Mouse (Mus musculus): ENCODE results near the gene Tacc3. TPM values are rescaled to one million over a fixed set of nuclear protein-coding genes. Genes with fewer than 3 reads are reported as not detected.
A peak's percentile ranks its signal among the peaks of the same experiment; 100 is the strongest.

Gene Tacc3
- polyA plus RNA-seq, 1 experiment, result 7.7 TPM

GRCm38 (mm10) chr5:33712550-33712949 is 54.6 kb downstream of the Tacc3 start:
- WGBS, result 46% methylated on average over 2 of the region's 2 CpGs
- no peaks in the 10 kb centered on the region; the same call in 1 of the 2 replicates for H3K4me1 ChIP-seq (ENCODE audit: control insufficient read depth, insufficient read depth, insufficient read length, low read length)
- no peaks in the 10 kb centered on the region for H3K27me3 ChIP-seq (ENCODE audit: control insufficient read depth, insufficient read depth, low read length)
- no peak overlapping the region for H3K4me3 ChIP-seq (ENCODE audit: low read depth, low read length)
- H3K27ac ChIP-seq (ENCODE audit: insufficient read depth, low read depth, low read length), result no peak overlapping the region
- no peaks in the 10 kb centered on the region for H3K36me3 ChIP-seq (ENCODE audit: control insufficient read depth, insufficient read depth, low read length)
- TF ChIP-seq POLR2A (IDR thresholded peaks at IDR 0.05; ENCODE audit: low read depth, low read length), result no peak
- no peak for TF ChIP-seq CTCF (IDR thresholded peaks at IDR 0.05; ENCODE audit: extremely low read depth, insufficient read length, insufficient replicate concordance, low read depth, low read length)

- no peaks in the 10 kb centered on the region for H3K36me3 ChIP-seq (ENCODE audit: control insufficient read depth, insufficient read depth, low read length)
- WGBS, result 76% methylated on average over 2 of the region's 2 CpGs
- peaks cover 3% of the 10 kb centered on the region; the same call in 1 of the 2 replicates for H3K4me1 ChIP-seq (ENCODE audit: control insufficient read depth, insufficient read depth, insufficient read length, low read length)
- H3K27me3 ChIP-seq (ENCODE audit: control insufficient read depth, insufficient read depth, low read length), result no peaks in the 10 kb centered on the region
- no peak overlapping the region for H3K4me3 ChIP-seq (ENCODE audit: low read depth, low read length)
- no peak overlapping the region for H3K27ac ChIP-seq (ENCODE audit: insufficient read depth, low read depth, low read length)
- TF ChIP-seq POLR2A (IDR thresholded peaks at IDR 0.05; ENCODE audit: low read depth, low read length) (no peak), CTCF (IDR thresholded peaks at IDR 0.05; ENCODE audit: extremely low read depth, insufficient read length, insufficient replicate concordance, low read depth, low read length) (no peak)
Observed at GRCm38 (mm10) chr5:33715182-33715581, 57.3 kb downstream of the Tacc3 start.

GRCm38 (mm10) chr5:33716467-33716866 is 58.5 kb downstream of the Tacc3 start:
- 40% methylated on average over 6 of the region's 6 CpGs for WGBS
- TF ChIP-seq POLR2A (IDR thresholded peaks at IDR 0.05; ENCODE audit: low read depth, low read length), result no peak
- no peak for TF ChIP-seq CTCF (IDR thresholded peaks at IDR 0.05; ENCODE audit: extremely low read depth, insufficient read length, insufficient replicate concordance, low read depth, low read length)
- Histone ChIP-seq H3K36me3 (ENCODE audit: control insufficient read depth, insufficient read depth, low read length) (no peaks in the 10 kb centered on the region), H3K4me1 (ENCODE audit: control insufficient read depth, insufficient read depth, insufficient read length, low read length) (peaks cover 14% of the 10 kb centered on the region), H3K27ac (ENCODE audit: insufficient read depth, low read depth, low read length) (no peak overlapping the region), H3K4me3 (ENCODE audit: low read depth, low read length) (no peak overlapping the region), H3K27me3 (ENCODE audit: control insufficient read depth, insufficient read depth, low read length) (0 out of 2 replicates have a peak, but pooled peaks cover 2% of the 10 kb centered on the region)

- no peak overlapping the region for H3K4me3 ChIP-seq (ENCODE audit: low read depth, low read length)
- WGBS, result 91% methylated on average over 5 of the region's 5 CpGs
- H3K36me3 ChIP-seq (ENCODE audit: control insufficient read depth, insufficient read depth, low read length), result no peaks in the 10 kb centered on the region
- H3K27ac ChIP-seq (ENCODE audit: insufficient read depth, low read depth, low read length), result no peak overlapping the region
- H3K4me1 ChIP-seq (ENCODE audit: control insufficient read depth, insufficient read depth, insufficient read length, low read length), result peaks cover 17% of the 10 kb centered on the region
- TF ChIP-seq POLR2A (IDR thresholded peaks at IDR 0.05; ENCODE audit: low read depth, low read length), result no peak
- TF ChIP-seq CTCF (IDR thresholded peaks at IDR 0.05; ENCODE audit: extremely low read depth, insufficient read length, insufficient replicate concordance, low read depth, low read length), result no peak
- 0 out of 2 replicates have a peak, but pooled peaks cover 3% of the 10 kb centered on the region for H3K27me3 ChIP-seq (ENCODE audit: control insufficient read depth, insufficient read depth, low read length)
Observed at GRCm38 (mm10) chr5:33718460-33718859, 60.5 kb downstream of the Tacc3 start.

- WGBS, result 9% methylated on average over 8 of the region's 8 CpGs
- no peak for TF ChIP-seq POLR2A (IDR thresholded peaks at IDR 0.05; ENCODE audit: low read depth, low read length)
- TF ChIP-seq CTCF (IDR thresholded peaks at IDR 0.05; ENCODE audit: extremely low read depth, insufficient read length, insufficient replicate concordance, low read depth, low read length), result no peak
- H3K4me3 ChIP-seq (ENCODE audit: low read depth, low read length), result peak overlapping the region; percentile 64
- peaks cover 26% of the 10 kb centered on the region for H3K4me1 ChIP-seq (ENCODE audit: control insufficient read depth, insufficient read depth, insufficient read length, low read length)
- H3K27me3 ChIP-seq (ENCODE audit: control insufficient read depth, insufficient read depth, low read length), result 0 out of 2 replicates have a peak, but pooled peaks cover 3% of the 10 kb centered on the region
- H3K27ac ChIP-seq (ENCODE audit: insufficient read depth, low read depth, low read length), result peak overlapping the region; percentile 2; the same call in 1 of the 2 replicates
- no peaks in the 10 kb centered on the region for H3K36me3 ChIP-seq (ENCODE audit: control insufficient read depth, insufficient read depth, low read length)
Observed at GRCm38 (mm10) chr5:33720852-33721490, 63.0 kb downstream of the Tacc3 start.

- peak; percentile 57 for TF ChIP-seq POLR2A (IDR thresholded peaks at IDR 0.05; ENCODE audit: low read depth, low read length)
- TF ChIP-seq CTCF (IDR thresholded peaks at IDR 0.05; ENCODE audit: extremely low read depth, insufficient read length, insufficient replicate concordance, low read depth, low read length), result no peak
- Histone ChIP-seq H3K4me1 (ENCODE audit: control insufficient read depth, insufficient read depth, insufficient read length, low read length) (peaks cover 26% of the 10 kb centered on the region), H3K27ac (ENCODE audit: insufficient read depth, low read depth, low read length) (peak within 1 kb of the TSS; percentile 25; the same call in 1 of the 2 replicates), H3K4me3 (ENCODE audit: low read depth, low read length) (peak within 1 kb of the TSS; percentile 64), H3K27me3 (ENCODE audit: control insufficient read depth, insufficient read depth, low read length) (0 out of 2 replicates have a peak, but pooled peaks cover 3% of the 10 kb centered on the region), H3K36me3 (ENCODE audit: control insufficient read depth, insufficient read depth, low read length) (no peaks in the 10 kb centered on the region)
- under 1% methylated on average over 73 of the region's 73 CpGs for WGBS
Observed at GRCm38 (mm10) chr5:33721541-33722265, 63.8 kb downstream of the Tacc3 start, which contains the start of gene Fgfr3. Gene Fgfr3 (plus strand): TSS chr5:33721674.
